Comparison of ENCODE assay signal across 16 mouse cellular contexts in genomic region chr7:56064876-56065275, GRCm38 (mm10). TPM values are rescaled to one million over a fixed set of nuclear protein-coding genes. Genes with fewer than 3 reads are reported as not detected.
A peak's percentile ranks its signal among the peaks of the same experiment; 100 is the strongest.
DNase-seq lines count a peak whose midpoint lies in the region; ATAC-seq lines count a peak whose summit lies in the region.
"Had no signal": no experiment of that assay in that cellular context is flagged by ENCODE, and none has a peak within 500 bp of the region (broad histone marks: within the 10 kb centered on the region; RNA-seq: fewer than 3 reads in every experiment).

No protein-coding gene starts in this region.

- H3K9me3 ChIP-seq in kidney, embryonic 15.5 days (replicated peaks) = no peaks in the 10 kb centered on the region
- H3K9me3 ChIP-seq: forebrain, embryonic 12.5 days; heart, embryonic 15.5 days; liver, embryonic 13.5 days had no signal

- no peak overlapping the region for H3K4me2 ChIP-seq in kidney, embryonic 15.5 days
- H3K4me2 ChIP-seq: forebrain, embryonic 12.5 days; heart, embryonic 15.5 days; hindbrain, embryonic 14.5 days; liver, embryonic 13.5 days; midbrain, embryonic 11.5 days had no signal

- no peak overlapping the region for H3K9ac ChIP-seq in kidney, embryonic 15.5 days
- H3K9ac ChIP-seq: forebrain, embryonic 12.5 days; heart, embryonic 15.5 days; hindbrain, embryonic 14.5 days; liver, embryonic 13.5 days had no signal

- DNase-seq in kidney, adult 18-20 months = peak; percentile 47
- DNase-seq in 3T3-L1 (ENCODE audit: low read depth, low spot score) = peak; percentile 79
- DNase-seq in adrenal gland, adult (ENCODE audit: inconsistent age in 2 of 2, low spot score in 1 of 2) = peak; percentile 78 to 86
- peak; percentile 89 for DNase-seq in kidney, adult 9 months
- DNase-seq in thymus, postnatal 10 days (ENCODE audit: low spot score in 2 of 2) = no peak
- DNase-seq: layer of hippocampus, postnatal 36 days; liver, embryonic 13.5 days; right cerebral cortex, postnatal 25 days had no signal

- H3K36me3 ChIP-seq in kidney, embryonic 15.5 days = peaks cover 22% of the 10 kb centered on the region

- H3K4me1 ChIP-seq in kidney, embryonic 15.5 days = no peaks in the 10 kb centered on the region
- H3K4me1 ChIP-seq: forebrain, embryonic 12.5 days; heart, embryonic 15.5 days had no signal

- 89% methylated on average over 1 of the region's 1 CpGs for WGBS in kidney, embryonic 15.5 days

- H3K4me3 ChIP-seq in kidney, embryonic 15.5 days (replicated peaks) = no peak overlapping the region
- H3K4me3 ChIP-seq: forebrain, embryonic 12.5 days; heart, embryonic 15.5 days; liver, embryonic 13.5 days had no signal

- ATAC-seq in kidney, embryonic 15.5 days (replicated peaks; ENCODE audit: low FRiP score) = no peak
- ATAC-seq in monocyte, adult 5-6 weeks (replicated peaks; ENCODE audit: insufficient number of reproducible peaks, low FRiP score, low TSS enrichment, poor library complexity, severe bottlenecking) = no peak
- no peak for ATAC-seq in megakaryocyte, adult 5-6 weeks (ENCODE audit: poor library complexity, severe bottlenecking)
- ATAC-seq: intestine, embryonic 16.5 days had no signal

- H3K27me3 ChIP-seq in kidney, embryonic 15.5 days = no peaks in the 10 kb centered on the region
- H3K27me3 ChIP-seq: forebrain, embryonic 12.5 days; heart, embryonic 15.5 days; liver, embryonic 13.5 days had no signal

- H3K27ac ChIP-seq in kidney, embryonic 15.5 days = no peak overlapping the region
- H3K27ac ChIP-seq: forebrain, embryonic 12.5 days; heart, embryonic 15.5 days; hindbrain, embryonic 14.5 days; liver, embryonic 13.5 days had no signal

RNA-seq across cellular contexts. Expression of gene Herc2, which starts 14.9 kb away (rescaled TPM):
- polyA plus RNA-seq in kidney, embryonic 15.5 days (2015; fragmentation: Nextera tagmentation; extraction: Ambion mirVana) = 24.3 and 24.8 TPM in 2 replicates
- 61.9 to 106 TPM (median 66.8 TPM) in 3 replicates for total RNA-seq in monocyte, adult 5-6 weeks (2017)
- total RNA-seq in megakaryocyte, adult 5-6 weeks (2015) = 18.2 and 20.6 TPM in 2 replicates
- 30.8 and 32.3 TPM in 2 replicates for total RNA-seq in megakaryocyte, adult 5-6 weeks (2017)

RNA-seq across cellular contexts. Expression of gene Nipa1, which starts 45.1 kb away (rescaled TPM):
- 5.8 and 6.5 TPM in 2 replicates for polyA plus RNA-seq in kidney, embryonic 15.5 days (2015; fragmentation: Nextera tagmentation; extraction: Ambion mirVana)
- 0.68 TPM in 1 of 3 replicates, not detected in the others for total RNA-seq in monocyte, adult 5-6 weeks (2017)
- 0.67 and 0.96 TPM in 2 replicates for total RNA-seq in megakaryocyte, adult 5-6 weeks (2015)
- 0.44 and 2.1 TPM in 2 replicates for total RNA-seq in megakaryocyte, adult 5-6 weeks (2017)

Comparison
In these comparisons a context has a peak if more than half of its experiments do, and no peak if none do; other contexts are left out.
1. DNase-seq: peak in kidney, adult 18-20 months (single experiment), 3T3-L1 (single experiment), adrenal gland, adult (2 of 2) and kidney, adult 9 months (single experiment); none in thymus, postnatal 10 days (0 of 2).